Mouse (Mus musculus) midbrain, embryonic 10.5 days (tissue): ENCODE results near the gene Dnajc5g. TPM values are rescaled to one million over a fixed set of nuclear protein-coding genes. Genes with fewer than 3 reads are reported as not detected.

ENCODE experiments used
- polyA plus RNA-seq: library from polyadenylated mRNA; unstranded; fragments of >200 nt; fragmentation: Nextera tagmentation; extraction: Ambion mirVana; gene quantifications from 2 replicates; pipeline ENCODE4 v1.2.1, GENCODE M21; 2016

Dnajc5g gene
- polyA plus RNA-seq, 1 experiment from 2014 or later, result not detected

Other genes starting within 250 kb of the Dnajc5g start
- 63.3 and 63.6 TPM in 2 replicates for gene Tmem214, start 238.3 kb upstream of the Dnajc5g start, polyA plus RNA-seq
- gene Agbl5, start 217.6 kb upstream of the Dnajc5g start, polyA plus RNA-seq, result 17.4 and 20.1 TPM in 2 replicates
- gene Ost4, start 198.5 kb upstream of the Dnajc5g start, polyA plus RNA-seq, result 380 and 415 TPM in 2 replicates
- 61.8 and 67.4 TPM in 2 replicates for gene Emilin1, start 192.9 kb upstream of the Dnajc5g start, polyA plus RNA-seq
- 7.5 and 9.7 TPM in 2 replicates for gene Khk, start 184.9 kb upstream of the Dnajc5g start, polyA plus RNA-seq
- gene Cgref1, start 160.7 kb upstream of the Dnajc5g start, polyA plus RNA-seq, result 4.9 and 5.8 TPM in 2 replicates
- 138 and 149 TPM in 2 replicates for gene Preb, start 145.9 kb upstream of the Dnajc5g start, polyA plus RNA-seq
- 0.02 TPM in 1 of 2 replicates, not detected in the other for gene Tcf23, start 137.6 kb upstream of the Dnajc5g start, polyA plus RNA-seq
- 80.5 and 99.6 TPM in 2 replicates for gene Atraid, start 58.0 kb upstream of the Dnajc5g start, polyA plus RNA-seq
- 10.6 and 11.4 TPM in 2 replicates for gene Slc5a6, start 57.4 kb upstream of the Dnajc5g start, polyA plus RNA-seq
- 52.4 and 53.3 TPM in 2 replicates for gene Cad, start 51.5 kb upstream of the Dnajc5g start, polyA plus RNA-seq
- gene Slc30a3, start 2.0 kb downstream of the Dnajc5g start, polyA plus RNA-seq, result 1.5 and 7.1 TPM in 2 replicates
- not detected in 2 replicates for gene Trim54, start 10.4 kb downstream of the Dnajc5g start, polyA plus RNA-seq
- not detected in 2 replicates for gene Ucn, start 32.5 kb downstream of the Dnajc5g start, polyA plus RNA-seq
- gene Mpv17, start 48.0 kb downstream of the Dnajc5g start, polyA plus RNA-seq, result 58.7 and 64.5 TPM in 2 replicates
- 1.7 and 2.1 TPM in 2 replicates for gene Gm29609, start 73.6 kb downstream of the Dnajc5g start, polyA plus RNA-seq
- gene Gtf3c2, start 73.9 kb downstream of the Dnajc5g start, polyA plus RNA-seq, result 120 and 124 TPM in 2 replicates
- 139 and 153 TPM in 2 replicates for gene Snx17, start 86.9 kb downstream of the Dnajc5g start, polyA plus RNA-seq
- gene Eif2b4, start 87.1 kb downstream of the Dnajc5g start, polyA plus RNA-seq, result 86.3 and 87.7 TPM in 2 replicates
- 11.5 and 13.8 TPM in 2 replicates for gene Zfp513, start 96.0 kb downstream of the Dnajc5g start, polyA plus RNA-seq
- 195 and 214 TPM in 2 replicates for gene Ppm1g, start 114.4 kb downstream of the Dnajc5g start, polyA plus RNA-seq
- 160 and 171 TPM in 2 replicates for gene Nrbp1, start 134.6 kb downstream of the Dnajc5g start, polyA plus RNA-seq
- 0.23 and 0.36 TPM in 2 replicates for gene Gm9970, start 134.9 kb downstream of the Dnajc5g start, polyA plus RNA-seq
- 2.9 and 3.0 TPM in 2 replicates for gene Krtcap3, start 145.4 kb downstream of the Dnajc5g start, polyA plus RNA-seq
- 33.8 and 40.6 TPM in 2 replicates for gene Ift172, start 184.8 kb downstream of the Dnajc5g start, polyA plus RNA-seq
- 48.9 and 51.0 TPM in 2 replicates for gene Fndc4, start 189.8 kb downstream of the Dnajc5g start, polyA plus RNA-seq
- 0.24 TPM in 1 of 2 replicates, not detected in the other for gene Gckr, start 191.2 kb downstream of the Dnajc5g start, polyA plus RNA-seq